Mouse (Mus musculus): ENCODE data around the gene Atp5h. TPM values are rescaled to one million over a fixed set of nuclear protein-coding genes. Genes with fewer than 3 reads are reported as not detected.
A peak's percentile ranks its signal among the peaks of the same experiment; 100 is the strongest.

Atp5h gene
- polyA plus RNA-seq, 1 experiment from 2014 or later: 1,000 TPM

GRCm38 (mm10) chr11:115373805-115374694 lies 45.7 kb downstream of the Atp5h start:
- WGBS: 2% methylated on average over 30 of the region's 30 CpGs

DNA sequence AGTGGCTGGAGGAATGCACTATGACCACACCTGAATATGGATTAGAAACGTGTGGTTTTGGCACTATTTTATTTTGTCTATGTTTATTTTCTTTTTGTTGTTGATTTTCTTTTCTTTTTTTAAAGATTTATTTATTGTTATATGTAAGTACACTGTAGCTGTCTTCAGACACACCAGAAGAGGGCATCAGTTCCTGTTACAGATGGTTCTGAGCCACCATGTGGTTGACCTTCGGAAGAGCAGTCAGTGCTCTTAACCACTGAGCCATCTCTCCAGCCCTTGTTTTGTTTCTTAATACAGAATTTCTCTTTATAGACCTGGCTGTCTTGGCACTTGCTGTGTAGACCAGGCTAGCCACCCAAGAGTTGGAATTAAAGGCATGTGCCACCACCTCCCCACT lies 47.0 kb downstream of the Atp5h start:
- Histone ChIP-seq H3K4me1 (peaks cover 15% of the 10 kb centered on the region), H3K4me2 (no peak overlapping the region), H3K4me3 (no peak overlapping the region), H3K9ac (no peak overlapping the region), H3K27me3 (peaks cover 21% of the 10 kb centered on the region), H3K9me3 (replicated peaks) (no peaks in the 10 kb centered on the region), H3K36me3 (ENCODE audit: poor library complexity, severe bottlenecking) (no peaks in the 10 kb centered on the region), H3K27ac (no peak overlapping the region)
- ATAC-seq: no peak
- 55% methylated on average over 2 of the region's 2 CpGs for WGBS

More at GRCm38 (mm10) chr11:115373805-115374694, 45.7 kb downstream of the Atp5h start:
- Histone ChIP-seq H3K4me1 (peaks cover 15% of the 10 kb centered on the region), H3K9ac (peak overlapping the region; percentile 65), H3K4me2 (peak overlapping the region; percentile 72), H3K9me3 (replicated peaks) (0 out of 2 replicates have a peak, but pooled peaks cover 4% of the 10 kb centered on the region), H3K4me3 (peak overlapping the region; percentile 47), H3K36me3 (ENCODE audit: poor library complexity, severe bottlenecking) (no peaks in the 10 kb centered on the region), H3K27me3 (peaks cover 21% of the 10 kb centered on the region), H3K27ac (no peak overlapping the region)
- ATAC-seq: peak; percentile 66

DNA sequence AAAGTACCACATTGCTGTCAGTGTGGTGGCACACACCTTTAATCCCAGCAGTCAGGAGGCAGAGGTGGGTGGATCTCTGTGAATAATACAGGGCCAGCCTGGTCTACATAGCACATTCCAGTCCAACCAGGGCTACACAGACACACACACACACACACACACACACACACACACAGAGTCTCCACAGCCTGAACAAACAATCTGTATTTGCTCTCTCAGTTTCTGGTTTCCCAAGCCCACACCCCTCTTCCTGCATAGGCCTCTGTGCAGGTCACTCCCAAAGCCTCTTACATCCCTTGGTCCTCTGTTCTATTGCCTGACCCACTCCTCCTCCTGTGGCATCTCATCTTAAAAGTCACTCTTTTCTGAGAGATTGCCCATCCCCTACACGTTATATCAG lies 47.7 kb downstream of the Atp5h start:
- Histone ChIP-seq H3K27me3 (peaks cover 21% of the 10 kb centered on the region), H3K4me1 (peaks cover 19% of the 10 kb centered on the region)
- WGBS: 76% methylated on average over 1 of the region's 1 CpGs

GRCm38 (mm10) chr11:115371354-115371753 lies 48.4 kb downstream of the Atp5h start:
- Histone ChIP-seq H3K36me3 (ENCODE audit: poor library complexity, severe bottlenecking) (no peaks in the 10 kb centered on the region), H3K9ac (no peak overlapping the region), H3K4me2 (no peak overlapping the region), H3K4me1 (peaks cover 26% of the 10 kb centered on the region), H3K9me3 (replicated peaks) (no peaks in the 10 kb centered on the region), H3K27ac (no peak overlapping the region), H3K27me3 (peaks cover 21% of the 10 kb centered on the region), H3K4me3 (no peak overlapping the region)
- 75% methylated on average over 8 of the region's 8 CpGs for WGBS
- ATAC-seq: no peak

More for the DNA sequence above, 47.7 kb downstream of the Atp5h start:
- ATAC-seq: no peak
- Histone ChIP-seq H3K9ac (no peak overlapping the region), H3K4me3 (no peak overlapping the region), H3K27ac (no peak overlapping the region), H3K9me3 (replicated peaks) (no peaks in the 10 kb centered on the region), H3K4me2 (no peak overlapping the region), H3K36me3 (ENCODE audit: poor library complexity, severe bottlenecking) (no peaks in the 10 kb centered on the region)

- no peak overlapping the region for H3K9ac ChIP-seq
- H3K4me3 ChIP-seq: no peak overlapping the region
- WGBS: 55% methylated on average over 7 of the region's 7 CpGs
- no peak for ATAC-seq
- H3K9me3 ChIP-seq (replicated peaks): no peaks in the 10 kb centered on the region
- H3K27ac ChIP-seq: no peak overlapping the region
- peaks cover 32% of the 10 kb centered on the region for H3K4me1 ChIP-seq
- H3K4me2 ChIP-seq: no peak overlapping the region
- H3K27me3 ChIP-seq: peaks cover 24% of the 10 kb centered on the region
- H3K36me3 ChIP-seq (ENCODE audit: poor library complexity, severe bottlenecking): no peaks in the 10 kb centered on the region
Measured at GRCm38 (mm10) chr11:115370368-115370767, 49.4 kb downstream of the Atp5h start.

GRCm38 (mm10) chr11:115367395-115367944 lies 52.3 kb downstream of the Atp5h start, which contains the start of gene Hid1:
TSS of gene Hid1 (minus strand) at chr11:115367756.
- Histone ChIP-seq H3K36me3 (ENCODE audit: poor library complexity, severe bottlenecking) (no peaks in the 10 kb centered on the region), H3K27ac (peak within 1 kb of the TSS; percentile 80), H3K4me3 (peak within 1 kb of the TSS; percentile 71), H3K9me3 (replicated peaks) (no peaks in the 10 kb centered on the region), H3K27me3 (peaks cover 9% of the 10 kb centered on the region; the same call in 1 of the 2 replicates), H3K9ac (peak within 1 kb of the TSS; percentile 82), H3K4me1 (peaks cover 16% of the 10 kb centered on the region), H3K4me2 (peak within 1 kb of the TSS; percentile 99)
- ATAC-seq: peak; percentile 88
- WGBS: under 1% methylated on average over 32 of the region's 39 CpGs

DNA sequence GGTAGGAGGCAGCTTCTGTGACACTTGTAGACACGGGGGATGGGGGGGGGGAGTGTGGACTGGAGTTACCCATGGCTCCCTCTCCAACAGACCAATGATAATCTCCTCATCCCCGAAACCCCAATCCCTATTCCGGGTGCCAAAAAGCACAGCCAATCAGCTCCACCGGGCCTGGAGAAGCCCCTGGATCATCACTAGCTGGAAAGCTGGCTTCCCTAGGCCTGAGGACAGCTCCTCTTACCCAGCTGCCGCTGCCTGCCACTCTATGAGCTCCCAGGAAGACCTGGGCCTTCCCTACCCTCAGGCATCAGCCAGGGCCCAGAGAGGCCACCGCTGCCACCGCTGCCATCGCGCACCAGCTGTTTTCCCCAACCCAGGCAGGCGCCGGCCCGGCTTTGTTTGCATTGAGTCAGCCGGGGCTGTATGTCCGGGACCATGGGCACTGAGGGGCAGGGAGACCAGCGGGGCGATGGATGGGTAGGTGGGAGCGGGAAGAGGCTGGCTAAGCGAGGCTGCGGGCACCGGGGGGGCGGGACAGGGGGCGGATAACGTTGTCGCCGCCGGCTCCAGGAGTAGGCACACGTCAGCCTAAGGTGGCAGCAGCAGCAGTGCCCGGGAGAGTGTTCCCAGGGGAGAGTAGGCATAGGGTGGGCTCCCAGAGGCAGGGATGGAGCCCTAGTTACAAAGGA lies 52.9 kb downstream of the Atp5h start:
- Histone ChIP-seq H3K27me3 (peaks cover 9% of the 10 kb centered on the region; the same call in 1 of the 2 replicates), H3K4me3 (peak overlapping the region; percentile 71), H3K27ac (peak overlapping the region; percentile 80), H3K4me2 (peak overlapping the region; percentile 99), H3K9me3 (replicated peaks) (no peaks in the 10 kb centered on the region), H3K9ac (peak overlapping the region; percentile 82), H3K4me1 (peaks cover 16% of the 10 kb centered on the region), H3K36me3 (ENCODE audit: poor library complexity, severe bottlenecking) (no peaks in the 10 kb centered on the region)
- 3% methylated on average over 26 of the region's 28 CpGs for WGBS
- ATAC-seq: peak; percentile 76

DNA sequence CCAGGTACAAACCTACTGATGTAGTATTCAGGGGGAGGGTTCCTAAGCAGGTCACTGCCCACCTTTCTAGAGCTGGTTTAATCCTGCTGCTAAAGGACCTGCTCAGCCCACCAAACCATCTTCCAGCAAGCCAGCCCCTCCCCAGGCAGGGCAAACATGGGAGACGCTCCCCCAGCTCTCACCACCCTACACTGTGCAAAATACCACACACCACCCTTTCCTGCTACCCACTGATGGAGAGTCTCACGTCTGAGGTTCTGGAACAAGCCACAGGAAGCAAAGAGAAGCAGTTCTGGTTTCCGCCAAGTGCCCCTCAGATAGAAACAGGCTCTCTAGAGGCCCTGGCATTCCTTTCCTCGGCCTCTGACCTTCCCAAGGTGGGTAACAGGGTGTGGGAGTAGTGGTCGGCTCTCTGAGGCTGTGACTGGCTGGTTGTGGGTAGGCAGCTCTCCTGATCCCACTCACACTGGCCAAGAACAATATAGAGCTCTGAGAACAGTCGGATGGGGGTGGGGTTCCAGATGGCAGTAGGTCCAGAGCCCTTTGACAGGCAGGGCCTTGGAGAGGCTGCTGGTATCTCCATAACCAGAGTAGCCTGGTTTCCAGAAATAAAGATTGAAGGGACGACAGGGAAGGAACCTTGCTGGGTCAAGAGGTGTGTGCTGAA lies 53.6 kb downstream of the Atp5h start:
- Histone ChIP-seq H3K4me3 (peak overlapping the region; percentile 71), H3K4me1 (peaks cover 16% of the 10 kb centered on the region), H3K9me3 (replicated peaks) (no peaks in the 10 kb centered on the region), H3K4me2 (peak overlapping the region; percentile 99), H3K27ac (peak overlapping the region; percentile 80; the same call in 1 of the 2 replicates), H3K27me3 (peaks cover 9% of the 10 kb centered on the region; the same call in 1 of the 2 replicates), H3K9ac (peak overlapping the region; percentile 82), H3K36me3 (ENCODE audit: poor library complexity, severe bottlenecking) (no peaks in the 10 kb centered on the region)
- WGBS: 42% methylated on average over 7 of the region's 7 CpGs
- peak; percentile 19 for ATAC-seq

Small RNA genes within 50 kb of the gene (microRNA-seq; reads per million reads assigned to microRNA genes)
- gene Mir3968: not detected

Other genes starting within 250 kb of the Atp5h start
- gene Tmem104, start 232.5 kb downstream of the Atp5h start, polyA plus RNA-seq (2015; fragmentation: Nextera tagmentation; extraction: Ambion mirVana): 7.8 and 9.2 TPM in 2 replicates
- 18.2 and 20.3 TPM in 2 replicates for gene Nat9, start 232.1 kb downstream of the Atp5h start, polyA plus RNA-seq (2015; fragmentation: Nextera tagmentation; extraction: Ambion mirVana)
- gene Grin2c, start 152.7 kb downstream of the Atp5h start, polyA plus RNA-seq (2015; fragmentation: Nextera tagmentation; extraction: Ambion mirVana): 0.04 TPM in 1 of 2 replicates, not detected in the other
- 19.7 and 20.5 TPM in 2 replicates for gene Fdxr, start 142.9 kb downstream of the Atp5h start, polyA plus RNA-seq (2015; fragmentation: Nextera tagmentation; extraction: Ambion mirVana)
- gene Fads6, start 122.3 kb downstream of the Atp5h start, polyA plus RNA-seq (2015; fragmentation: Nextera tagmentation; extraction: Ambion mirVana): 0.23 and 0.39 TPM in 2 replicates
- not detected in 2 replicates for gene Otop2, start 112.8 kb downstream of the Atp5h start, polyA plus RNA-seq (2015; fragmentation: Nextera tagmentation; extraction: Ambion mirVana)
- not detected in 2 replicates for gene Ush1g, start 97.9 kb downstream of the Atp5h start, polyA plus RNA-seq (2015; fragmentation: Nextera tagmentation; extraction: Ambion mirVana)
- gene Otop3, start 85.2 kb downstream of the Atp5h start, polyA plus RNA-seq (2015; fragmentation: Nextera tagmentation; extraction: Ambion mirVana): 0.14 TPM in 1 of 2 replicates, not detected in the other
- gene Hid1, start 52.2 kb downstream of the Atp5h start, polyA plus RNA-seq (2015; fragmentation: Nextera tagmentation; extraction: Ambion mirVana): 32.9 and 36.4 TPM in 2 replicates
- gene Cdr2l, start 38.0 kb downstream of the Atp5h start, polyA plus RNA-seq (2015; fragmentation: Nextera tagmentation; extraction: Ambion mirVana): 20.7 and 20.9 TPM in 2 replicates
- 246 and 248 TPM in 2 replicates for gene Mrpl58, start 16.2 kb downstream of the Atp5h start, polyA plus RNA-seq (2015; fragmentation: Nextera tagmentation; extraction: Ambion mirVana)
- gene Kctd2, start 166 bp upstream of the Atp5h start, polyA plus RNA-seq (2015; fragmentation: Nextera tagmentation; extraction: Ambion mirVana): 7.0 and 9.9 TPM in 2 replicates
- not detected in 2 replicates for gene Trim80, start 20.6 kb upstream of the Atp5h start, polyA plus RNA-seq (2015; fragmentation: Nextera tagmentation; extraction: Ambion mirVana)
- gene Slc16a5, start 42.5 kb upstream of the Atp5h start, polyA plus RNA-seq (2015; fragmentation: Nextera tagmentation; extraction: Ambion mirVana): not detected in 2 replicates
- 11.3 and 13.0 TPM in 2 replicates for gene Armc7, start 55.7 kb upstream of the Atp5h start, polyA plus RNA-seq (2015; fragmentation: Nextera tagmentation; extraction: Ambion mirVana)
- 87.0 and 91.1 TPM in 2 replicates for gene Nt5c, start 71.9 kb upstream of the Atp5h start, polyA plus RNA-seq (2015; fragmentation: Nextera tagmentation; extraction: Ambion mirVana)
- 1,632 and 1,660 TPM in 2 replicates for gene Jpt1, start 94.4 kb upstream of the Atp5h start, polyA plus RNA-seq (2015; fragmentation: Nextera tagmentation; extraction: Ambion mirVana)
- 1,485 and 1,571 TPM in 2 replicates for gene Sumo2, start 116.3 kb upstream of the Atp5h start, polyA plus RNA-seq (2015; fragmentation: Nextera tagmentation; extraction: Ambion mirVana)
- gene Nup85, start 144.5 kb upstream of the Atp5h start, polyA plus RNA-seq (2015; fragmentation: Nextera tagmentation; extraction: Ambion mirVana): 161 and 179 TPM in 2 replicates
- gene Mrps7, start 184.0 kb upstream of the Atp5h start, polyA plus RNA-seq (2015; fragmentation: Nextera tagmentation; extraction: Ambion mirVana): 81.6 and 87.1 TPM in 2 replicates
- gene Gga3, start 184.1 kb upstream of the Atp5h start, polyA plus RNA-seq (2015; fragmentation: Nextera tagmentation; extraction: Ambion mirVana): 23.6 and 29.8 TPM in 2 replicates
- gene Mif4gd, start 193.0 kb upstream of the Atp5h start, polyA plus RNA-seq (2015; fragmentation: Nextera tagmentation; extraction: Ambion mirVana): 12.4 and 13.4 TPM in 2 replicates
- 37.6 and 37.8 TPM in 2 replicates for gene Slc25a19, start 208.3 kb upstream of the Atp5h start, polyA plus RNA-seq (2015; fragmentation: Nextera tagmentation; extraction: Ambion mirVana)

All from forebrain, embryonic 13.5 days (tissue).